Mouse (Mus musculus) embryonic facial prominence, embryonic 13.5 days (tissue): Measurements from ENCODE around the gene Mrpl21. TPM values are rescaled to one million over a fixed set of nuclear protein-coding genes. Genes with fewer than 3 reads are reported as not detected.

Source experiments
- microRNA-seq: library from miRNA; unstranded; fragments of <30 nt; microRNA quantifications from one replicate; pipeline ENCODE4, GENCODE M21; 2016
- polyA plus RNA-seq: library from polyadenylated mRNA; unstranded; fragments of >200 nt; fragmentation: Nextera tagmentation; extraction: Ambion mirVana; gene quantifications from 2 replicates; pipeline ENCODE4 v1.2.1, GENCODE M21; 2015

The Mrpl21 gene
- polyA plus RNA-seq, 1 experiment from 2014 or later, result 128 TPM

Small RNAs within 50 kb of the gene (microRNA-seq; reads per million reads assigned to microRNA genes)
- gene Mir6984, result not detected

Other genes starting within 250 kb of the Mrpl21 start
- gene Ighmbp2, start 116 bp downstream of the Mrpl21 start, polyA plus RNA-seq, result 12.7 and 12.9 TPM in 2 replicates
- 14.4 and 16.7 TPM in 2 replicates for gene Cpt1a, start 39.4 kb downstream of the Mrpl21 start, polyA plus RNA-seq
- gene Tesmin, start 106.0 kb downstream of the Mrpl21 start, polyA plus RNA-seq, result 0.21 and 0.22 TPM in 2 replicates
- 1.7 and 2.9 TPM in 2 replicates for gene Gal, start 131.6 kb downstream of the Mrpl21 start, polyA plus RNA-seq